Mouse (Mus musculus) liver, embryonic 13.5 days (tissue): Measurements from ENCODE around the gene Ugt1a6a. TPM values are rescaled to one million over a fixed set of nuclear protein-coding genes. Genes with fewer than 3 reads are reported as not detected.
"Not testable (repeated sequence)": the region's sequence is repeated elsewhere in the genome, so short reads cannot be mapped to it uniquely, and the experiment has no call there.

ENCODE experiments used
- ATAC-seq: fragments of 200-750 bp; cut with Nextera tagmentation; 2 replicates; pipeline ENCODE4 v1.8.0; 2017; ENCODE audit warnings: low read depth, mild to moderate bottlenecking, moderate number of reproducible peaks, moderate library complexity
- DNase-seq: peaks from one replicate; pipeline ENCODE4 v3.0.0; 2022
- H3K27ac ChIP-seq: fragments of 300-500 bp; sonication (generic); 2 replicates; pipeline ENCODE4 v1.5.1; 2015; ENCODE audit warnings: moderate library complexity, mild to moderate bottlenecking, inconsistent platforms
- H3K27me3 ChIP-seq: fragments of 300-500 bp; sonication (generic); 2 replicates; pipeline ENCODE4 v1.6.1; 2015; ENCODE audit warnings: mild to moderate bottlenecking, inconsistent platforms
- H3K36me3 ChIP-seq: fragments of 300-500 bp; sonication (generic); 2 replicates; pipeline ENCODE4 v1.6.1; 2015; ENCODE audit warnings: mild to moderate bottlenecking, inconsistent platforms
- H3K4me1 ChIP-seq: fragments of 300-500 bp; sonication (generic); replicated peaks from 2 replicates; pipeline ENCODE4 v1.6.1; 2015; ENCODE audit warnings: inconsistent platforms
- H3K4me2 ChIP-seq: fragments of 300-500 bp; sonication (generic); 2 replicates; pipeline ENCODE4 v1.6.1; 2015; ENCODE audit warnings: inconsistent platforms, mild to moderate bottlenecking, moderate library complexity
- H3K4me3 ChIP-seq: fragments of 300-500 bp; sonication (generic); replicated peaks from 2 replicates; pipeline ENCODE4 v1.5.1; 2015; ENCODE audit warnings: mild to moderate bottlenecking, inconsistent platforms
- H3K9ac ChIP-seq: fragments of 300-500 bp; sonication (generic); 2 replicates; pipeline ENCODE4 v1.6.1; 2015; ENCODE audit warnings: mild to moderate bottlenecking, inconsistent platforms
- H3K9me3 ChIP-seq: fragments of 300-500 bp; sonication (generic); replicated peaks from 2 replicates; pipeline ENCODE4 v1.6.1; 2016; ENCODE audit warnings: inconsistent platforms
- WGBS: fragments of 180-500 bp; shearing (Covaris S2); methylation state at CpG from one replicate; pipeline ENCODE4 v1.1.7; 2015; ENCODE audit not compliant: insufficient replicate concordance; 5-methylcytosine and 5-hydroxymethylcytosine counted together
- polyA plus RNA-seq: library from polyadenylated mRNA; unstranded; fragments of >200 nt; fragmentation: Nextera tagmentation; extraction: Ambion mirVana; gene quantifications from 2 replicates; pipeline ENCODE4 v1.2.1, GENCODE M21; 2015

The Ugt1a6a gene
- polyA plus RNA-seq, 1 experiment from 2014 or later, result 3.4 TPM

DNA sequence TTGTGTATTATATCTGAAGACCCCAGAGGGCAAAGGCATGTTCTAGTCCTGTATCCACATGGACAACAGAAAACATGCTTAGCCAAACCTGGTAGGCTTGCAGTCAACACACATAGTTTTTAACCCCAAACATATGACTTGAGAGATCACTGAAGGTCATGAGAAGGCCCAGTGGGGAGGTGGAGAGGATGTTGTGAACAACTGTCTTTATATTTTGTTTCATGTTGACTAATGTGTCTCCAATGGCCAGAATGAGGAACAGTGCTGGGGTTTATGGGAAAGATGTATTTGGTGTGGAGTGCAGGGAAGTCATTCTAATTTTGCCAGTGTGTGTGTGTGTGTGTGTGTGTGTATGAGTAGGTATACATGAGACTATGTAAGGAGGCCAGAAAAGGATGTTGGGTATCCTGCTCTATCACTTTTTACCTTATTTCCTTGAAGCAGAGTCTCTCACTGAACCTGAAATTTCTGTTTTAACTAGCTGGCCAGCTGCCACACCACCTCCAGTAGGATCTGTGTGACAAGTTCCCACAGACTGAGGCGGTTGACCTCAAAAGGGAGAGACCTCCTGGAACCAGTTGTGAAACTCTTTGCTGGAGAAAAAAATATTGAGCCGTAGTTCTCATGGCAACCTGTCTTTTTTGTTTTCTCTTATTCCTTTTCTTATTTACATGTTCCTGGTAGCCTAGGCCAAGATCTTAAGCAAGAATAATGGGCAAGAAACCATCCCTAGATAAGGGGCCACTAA, 89.6 kb downstream of the Ugt1a6a start:
- DNase-seq (no peak), ATAC-seq (no peak)
- Histone ChIP-seq H3K9ac (no peak overlapping the region), H3K4me3 (no peak overlapping the region), H3K4me1 (no peaks in the 10 kb centered on the region), H3K36me3 (no peaks in the 10 kb centered on the region), H3K27ac (no peak overlapping the region), H3K9me3 (peaks cover 27% of the 10 kb centered on the region), H3K27me3 (no peaks in the 10 kb centered on the region), H3K4me2 (no peak overlapping the region)
- WGBS, result 49% methylated on average over 2 of the region's 2 CpGs

DNA sequence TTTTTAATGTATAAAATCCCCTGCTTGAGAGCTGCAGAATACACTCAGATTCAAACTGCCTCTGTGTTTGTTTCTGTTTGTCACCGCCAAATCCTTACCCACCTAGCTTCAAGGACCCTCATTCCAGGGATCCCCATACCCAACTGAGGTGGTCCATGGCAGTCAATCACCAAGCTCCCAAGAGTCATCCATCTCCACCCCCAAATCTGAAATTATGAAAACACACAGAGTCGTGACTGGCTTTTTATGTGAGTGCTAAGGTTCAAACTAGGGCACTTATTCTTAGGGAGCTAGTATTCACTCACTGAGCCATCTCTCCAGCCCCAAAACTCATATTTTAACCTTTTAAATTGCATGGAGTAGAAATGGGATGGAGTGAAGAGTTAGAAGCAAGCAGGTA, 90.7 kb downstream of the Ugt1a6a start:
- H3K4me2 ChIP-seq, H3K9ac ChIP-seq, H3K36me3 ChIP-seq, DNase-seq, H3K27me3 ChIP-seq, ATAC-seq, H3K4me1 ChIP-seq, H3K4me3 ChIP-seq, H3K27ac ChIP-seq: not testable (repeated sequence)
- 20% methylated on average over 2 of the region's 2 CpGs for WGBS
- H3K9me3 ChIP-seq, result peaks cover 38% of the 10 kb centered on the region

DNA sequence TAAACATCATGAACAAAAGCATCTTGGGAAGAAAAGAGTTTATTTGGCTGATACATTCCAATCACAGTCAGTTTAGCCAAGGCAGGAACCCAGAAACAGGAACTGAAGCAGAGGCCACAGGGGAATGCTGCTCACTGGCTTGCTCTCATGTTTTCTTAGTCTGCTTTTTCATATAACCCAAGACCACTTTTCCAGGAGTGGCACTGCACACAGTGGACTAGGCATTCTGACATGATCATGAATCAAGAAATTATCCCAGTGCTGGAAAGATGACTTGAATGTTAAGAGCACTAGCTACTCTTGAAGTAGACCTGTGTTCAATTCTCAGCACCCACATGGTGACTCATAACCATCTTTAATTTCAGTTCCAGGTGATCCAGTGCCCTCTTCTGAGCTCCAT, 91.1 kb downstream of the Ugt1a6a start:
- no peak for ATAC-seq
- Histone ChIP-seq H3K27ac (no peak overlapping the region), H3K9ac (no peak overlapping the region), H3K36me3 (no peaks in the 10 kb centered on the region), H3K27me3 (no peaks in the 10 kb centered on the region), H3K4me1 (no peaks in the 10 kb centered on the region), H3K9me3 (peaks cover 41% of the 10 kb centered on the region), H3K4me2 (no peak overlapping the region), H3K4me3 (no peak overlapping the region)
- DNase-seq, result no peak

GRCm38 (mm10) chr1:88226670-88227379, 92.2 kb downstream of the Ugt1a6a start, which contains the start of gene Mroh2a:
Gene Mroh2a, plus strand, starts transcription at chr1:88226986.
- Histone ChIP-seq H3K27me3 (no peaks in the 10 kb centered on the region), H3K36me3 (no peaks in the 10 kb centered on the region), H3K9ac (no peak within 1 kb of the TSS), H3K4me3 (no peak within 1 kb of the TSS), H3K9me3 (peaks cover 47% of the 10 kb centered on the region), H3K27ac (no peak within 1 kb of the TSS), H3K4me2 (no peak within 1 kb of the TSS), H3K4me1 (no peaks in the 10 kb centered on the region)
- no peak for DNase-seq
- WGBS, result 32% methylated on average over 5 of the region's 5 CpGs
- no peak for ATAC-seq

DNA sequence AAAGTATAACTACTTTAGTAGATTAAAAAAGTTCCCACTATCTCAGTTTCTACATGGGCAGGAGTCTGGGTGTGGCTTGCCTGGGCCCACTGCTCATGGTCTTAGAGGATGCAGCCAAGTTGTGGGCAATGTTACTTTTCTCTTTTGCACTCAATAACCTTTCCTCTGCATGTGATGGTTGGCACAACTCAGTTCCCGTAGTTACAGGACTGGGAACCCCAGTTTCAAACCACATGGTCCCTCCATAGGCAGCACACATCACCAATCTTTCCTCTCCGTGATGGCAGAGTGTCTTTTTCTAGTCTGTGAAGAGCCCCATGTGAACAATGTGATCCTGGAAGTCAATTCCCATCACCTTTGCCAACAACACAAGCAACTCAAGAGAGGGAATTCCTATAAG, 92.9 kb downstream of the Ugt1a6a start:
- H3K4me3 ChIP-seq, result no peak overlapping the region
- H3K9me3 ChIP-seq, result peaks cover 54% of the 10 kb centered on the region
- WGBS, result 42% methylated on average over 2 of the region's 2 CpGs
- DNase-seq, result no peak
- no peaks in the 10 kb centered on the region for H3K36me3 ChIP-seq
- H3K27ac ChIP-seq, result no peak overlapping the region
- no peak overlapping the region for H3K9ac ChIP-seq
- H3K4me1 ChIP-seq, result no peaks in the 10 kb centered on the region
- H3K27me3 ChIP-seq, result no peaks in the 10 kb centered on the region
- no peak overlapping the region for H3K4me2 ChIP-seq
- ATAC-seq, result no peak

- Histone ChIP-seq H3K4me2 (no peak overlapping the region), H3K27ac (no peak overlapping the region), H3K36me3 (no peaks in the 10 kb centered on the region), H3K4me3 (no peak overlapping the region), H3K9me3 (peaks cover 60% of the 10 kb centered on the region), H3K27me3 (no peaks in the 10 kb centered on the region), H3K4me1 (no peaks in the 10 kb centered on the region), H3K9ac (no peak overlapping the region)
- ATAC-seq (no peak), DNase-seq (no peak)
- 57% methylated on average over 7 of the region's 7 CpGs for WGBS
Observed at GRCm38 (mm10) chr1:88228121-88228520, 93.5 kb downstream of the Ugt1a6a start.

GRCm38 (mm10) chr1:88229566-88229965, 95.0 kb downstream of the Ugt1a6a start:
- 54% methylated on average over 3 of the region's 3 CpGs for WGBS
- H3K27me3 ChIP-seq, result no peaks in the 10 kb centered on the region
- H3K9ac ChIP-seq, result no peak overlapping the region
- no peak overlapping the region for H3K4me3 ChIP-seq
- H3K4me2 ChIP-seq, result no peak overlapping the region
- H3K4me1 ChIP-seq, result no peaks in the 10 kb centered on the region
- no peaks in the 10 kb centered on the region for H3K36me3 ChIP-seq
- H3K27ac ChIP-seq, result no peak overlapping the region
- peaks cover 74% of the 10 kb centered on the region for H3K9me3 ChIP-seq
- no peak for ATAC-seq
- no peak for DNase-seq

- ATAC-seq, result 0 out of 2 replicates have a peak, but pooled peaks have one; percentile 8
- H3K27me3 ChIP-seq, result no peaks in the 10 kb centered on the region
- H3K4me3 ChIP-seq, result no peak overlapping the region
- peaks cover 78% of the 10 kb centered on the region for H3K9me3 ChIP-seq
- no peak overlapping the region for H3K9ac ChIP-seq
- WGBS, result 62% methylated on average over 5 of the region's 5 CpGs
- H3K4me2 ChIP-seq, result no peak overlapping the region
- H3K27ac ChIP-seq, result no peak overlapping the region
- H3K4me1 ChIP-seq, result no peaks in the 10 kb centered on the region
- no peak for DNase-seq
- H3K36me3 ChIP-seq, result no peaks in the 10 kb centered on the region
Observed at GRCm38 (mm10) chr1:88229986-88230385, 95.4 kb downstream of the Ugt1a6a start.

DNA sequence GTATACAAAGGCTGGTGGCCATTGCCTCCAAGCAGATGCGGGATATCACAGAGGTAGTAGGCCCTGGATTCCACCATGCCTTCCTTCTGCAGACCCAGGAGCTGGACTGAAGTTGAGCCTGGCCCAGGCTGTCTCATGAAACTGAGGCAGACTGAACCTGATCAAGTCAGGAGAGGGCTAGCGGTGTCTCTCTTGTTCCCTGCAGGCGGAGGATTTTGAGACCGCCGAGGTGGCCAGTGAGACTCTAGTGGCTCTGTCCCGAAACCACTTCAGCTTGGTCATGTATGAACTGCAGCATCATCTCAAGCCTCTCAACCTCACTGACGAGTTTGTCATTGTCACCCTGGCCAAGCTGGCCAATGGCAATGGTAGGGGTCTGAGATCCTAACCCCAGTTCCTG, 95.8 kb downstream of the Ugt1a6a start:
- H3K4me3 ChIP-seq, result no peak overlapping the region
- 59% methylated on average over 7 of the region's 7 CpGs for WGBS
- H3K9me3 ChIP-seq, result peaks cover 81% of the 10 kb centered on the region
- no peak overlapping the region for H3K4me2 ChIP-seq
- no peak overlapping the region for H3K27ac ChIP-seq
- H3K36me3 ChIP-seq, result no peaks in the 10 kb centered on the region
- DNase-seq, result no peak
- H3K27me3 ChIP-seq, result no peaks in the 10 kb centered on the region
- H3K9ac ChIP-seq, result no peak overlapping the region
- no peaks in the 10 kb centered on the region for H3K4me1 ChIP-seq
- ATAC-seq, result no peak

- no peak for DNase-seq
- Histone ChIP-seq H3K4me2 (no peak overlapping the region), H3K9ac (no peak overlapping the region), H3K27ac (no peak overlapping the region), H3K36me3 (no peaks in the 10 kb centered on the region), H3K4me1 (no peaks in the 10 kb centered on the region), H3K9me3 (peaks cover 82% of the 10 kb centered on the region), H3K27me3 (no peaks in the 10 kb centered on the region), H3K4me3 (no peak overlapping the region)
- 57% methylated on average over 6 of the region's 6 CpGs for WGBS
- no peak for ATAC-seq
Observed at GRCm38 (mm10) chr1:88230981-88231802, 96.6 kb downstream of the Ugt1a6a start.

DNA sequence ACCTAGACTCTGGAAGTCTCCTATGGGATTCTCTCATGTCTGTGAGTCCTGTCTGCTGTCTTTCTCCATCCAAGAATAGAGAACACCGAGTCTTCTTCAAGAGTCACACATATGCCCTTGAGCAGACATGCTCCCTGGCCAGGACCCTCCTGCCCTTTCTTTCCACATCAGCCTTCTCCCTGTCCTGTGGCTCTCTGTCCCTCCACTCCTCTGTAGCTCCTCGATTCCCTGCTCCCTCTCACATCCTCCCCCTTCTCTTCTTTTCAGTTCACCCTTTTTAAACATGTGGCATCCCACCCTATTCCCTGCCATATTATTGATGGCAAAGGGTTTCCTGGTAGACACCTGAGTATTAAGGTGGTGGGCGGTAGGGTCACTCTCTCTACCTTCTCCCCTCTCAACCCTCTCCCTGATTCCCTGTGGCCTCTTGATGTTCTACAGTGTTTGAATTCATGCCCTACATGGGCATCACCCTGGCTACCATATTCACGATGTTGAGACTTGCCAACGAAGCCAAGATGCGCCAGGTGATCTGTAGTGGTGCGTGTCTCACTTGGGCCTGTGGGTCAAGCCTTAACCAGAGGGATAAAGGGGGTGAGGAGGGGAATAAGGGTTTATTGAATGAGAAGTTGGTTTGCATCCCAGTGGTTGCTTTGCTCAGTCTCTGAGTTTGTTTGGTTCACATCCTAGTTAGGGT, 97.3 kb downstream of the Ugt1a6a start:
- WGBS, result 49% methylated on average over 7 of the region's 7 CpGs
- Histone ChIP-seq H3K27ac (no peak overlapping the region), H3K27me3 (no peaks in the 10 kb centered on the region), H3K4me1 (no peaks in the 10 kb centered on the region), H3K4me2 (no peak overlapping the region), H3K36me3 (no peaks in the 10 kb centered on the region), H3K9ac (no peak overlapping the region), H3K4me3 (no peak overlapping the region), H3K9me3 (peaks cover 79% of the 10 kb centered on the region)
- ATAC-seq, result no peak
- DNase-seq, result no peak
